Mouse (Mus musculus) urinary bladder, postnatal 10 days (tissue): ENCODE data around the gene Arfrp1.

Experiments used
- DNase-seq: peaks from one replicate; pipeline ENCODE4 v3.0.0; 2022; ENCODE audit warnings: low spot score

Gene Arfrp1

DNA sequence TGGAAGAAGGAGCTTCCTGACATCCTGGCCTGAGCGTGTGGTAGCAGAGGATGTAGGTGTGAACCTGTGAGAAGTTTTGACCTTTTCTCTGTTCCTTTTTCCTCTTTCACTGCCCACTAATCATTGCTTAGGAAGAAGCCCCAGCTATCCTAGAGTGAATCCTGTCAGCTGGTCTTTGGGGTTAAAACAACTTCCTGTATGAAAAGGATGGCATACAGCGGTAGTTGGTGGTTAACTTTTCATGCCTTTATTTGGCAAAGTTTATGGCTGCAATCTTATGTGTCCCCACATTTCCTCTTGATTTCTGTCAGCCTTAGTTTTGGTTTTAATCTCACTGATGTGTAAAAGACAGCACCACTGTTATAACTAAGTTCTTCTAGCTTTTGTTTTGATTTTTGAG, 12.0 kb upstream of the Arfrp1 start:
- DNase-seq = no peak

DNA sequence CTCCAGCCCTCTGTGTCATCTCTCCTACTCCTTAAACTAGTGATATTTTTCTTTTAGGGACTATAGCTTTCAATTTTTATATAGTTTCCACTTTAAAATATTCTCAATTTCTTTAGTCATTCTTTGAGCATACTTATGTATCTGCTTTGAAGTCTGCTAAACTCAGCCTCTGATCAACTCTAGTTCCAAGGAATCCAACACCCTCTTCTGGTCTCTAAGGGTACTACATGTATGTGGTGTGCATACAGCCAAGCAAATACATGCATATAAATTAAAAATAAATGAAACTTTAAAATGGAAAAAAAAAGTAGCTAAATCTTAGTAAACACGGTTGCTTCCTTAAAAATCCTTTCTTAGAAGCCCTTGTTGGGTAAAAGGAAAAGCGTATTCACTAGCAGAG, 10.6 kb upstream of the Arfrp1 start:
- DNase-seq = no peak

DNA sequence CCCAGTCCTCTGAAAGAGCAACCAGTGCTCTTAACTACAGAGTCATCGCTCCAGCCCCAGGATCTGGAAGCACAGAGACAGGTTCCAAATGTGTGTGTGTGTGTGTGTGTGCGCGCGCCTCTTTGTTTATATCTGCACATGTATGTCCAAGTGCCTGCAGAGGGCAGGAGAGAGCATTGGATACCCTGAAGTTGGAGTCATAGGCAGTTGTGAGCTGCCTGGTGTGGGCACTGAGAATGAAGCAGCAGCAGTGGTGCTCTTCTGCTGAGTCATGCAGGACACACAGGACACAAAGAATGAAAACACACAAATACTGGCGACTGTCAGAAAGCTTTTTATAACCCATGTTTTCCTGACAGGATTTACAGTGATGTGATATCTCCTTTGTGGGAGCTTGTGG, 4.8 kb upstream of the Arfrp1 start:
- no peak for DNase-seq

DNA sequence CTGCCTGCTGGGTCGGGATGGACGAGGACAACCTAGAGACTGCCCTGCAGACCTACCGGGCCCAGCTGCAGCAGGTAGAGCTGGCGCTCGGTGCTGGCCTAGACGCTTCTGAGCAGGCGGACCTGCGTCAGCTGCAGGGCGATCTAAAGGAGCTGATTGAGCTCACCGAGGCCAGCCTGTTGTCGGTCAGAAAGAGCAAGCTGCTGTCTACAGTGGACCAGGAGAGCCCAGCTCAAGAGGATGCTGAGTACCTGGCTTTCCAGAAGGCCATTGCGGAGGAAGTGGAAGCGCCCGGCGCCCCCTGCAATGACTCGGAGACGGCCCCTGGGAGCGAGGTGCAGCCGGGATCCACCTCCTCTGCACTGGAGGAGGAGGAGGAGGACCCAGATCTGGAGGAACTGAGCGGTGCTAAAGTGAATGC, 461 bp upstream of the Arfrp1 start:
- DNase-seq = no peak

DNA sequence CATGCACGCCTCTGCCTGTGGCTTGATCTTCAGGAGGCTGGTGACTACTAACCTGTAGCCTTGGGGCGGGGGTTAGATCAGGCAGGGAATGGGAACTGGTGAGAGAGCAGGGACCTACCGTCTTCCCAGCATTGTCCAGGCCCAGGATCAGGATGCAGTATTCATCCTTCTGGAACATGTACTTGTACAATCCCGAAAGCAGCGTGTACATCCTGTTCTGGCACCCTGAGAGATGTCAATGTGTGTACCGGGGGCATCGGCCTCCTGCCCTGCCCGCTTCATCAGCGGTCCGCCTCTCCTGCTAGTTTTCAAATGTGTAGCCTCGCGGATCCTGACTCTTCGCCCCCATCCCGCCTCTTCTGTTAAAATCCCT, 731 bp downstream of the Arfrp1 start:
- DNase-seq = no peak

DNA sequence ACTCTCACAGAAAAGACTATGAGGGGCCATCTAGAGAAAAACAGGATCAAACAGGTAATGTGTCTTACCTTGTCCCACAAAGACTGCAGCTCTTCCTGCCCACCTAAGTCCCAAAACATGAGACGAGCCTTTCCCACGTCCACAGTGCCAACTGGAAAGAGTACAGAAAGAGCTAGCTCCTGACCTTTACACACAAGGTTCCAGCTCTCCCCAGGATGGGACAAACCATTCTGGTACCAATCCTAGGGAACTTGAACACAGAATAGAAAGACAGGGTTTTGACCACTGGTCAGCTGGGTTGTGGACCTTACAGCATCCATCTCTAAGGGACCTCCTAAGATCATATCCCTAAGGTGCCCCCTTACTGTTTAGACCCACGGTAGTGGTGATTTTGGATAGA, 1.3 kb downstream of the Arfrp1 start:
- DNase-seq = no peak

DNA sequence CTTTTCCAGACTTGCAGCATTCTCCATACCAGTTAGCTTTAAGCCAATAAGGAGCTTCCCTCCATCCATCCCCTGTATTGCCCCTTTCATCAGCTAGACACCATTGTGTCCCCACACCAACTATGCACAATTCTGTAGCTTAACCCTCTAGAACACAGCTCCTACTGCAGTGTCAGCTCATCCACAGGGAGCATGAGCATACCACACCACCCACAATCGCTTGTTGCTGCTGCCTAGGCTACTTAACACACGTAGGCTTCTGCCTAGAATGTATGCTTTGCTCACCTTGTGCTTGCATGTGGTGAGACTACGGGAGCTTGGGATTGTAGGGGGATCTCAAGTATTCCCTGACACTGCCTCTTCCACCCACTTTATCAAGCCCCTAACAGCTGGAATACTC, 8.4 kb downstream of the Arfrp1 start:
- DNase-seq = no peak

GRCm38 (mm10) chr2:181342766-181343165, 22.4 kb downstream of the Arfrp1 start:
- DNase-seq = no peak

GRCm38 (mm10) chr2:181340426-181340825, 24.8 kb downstream of the Arfrp1 start:
- no peak for DNase-seq

DNA sequence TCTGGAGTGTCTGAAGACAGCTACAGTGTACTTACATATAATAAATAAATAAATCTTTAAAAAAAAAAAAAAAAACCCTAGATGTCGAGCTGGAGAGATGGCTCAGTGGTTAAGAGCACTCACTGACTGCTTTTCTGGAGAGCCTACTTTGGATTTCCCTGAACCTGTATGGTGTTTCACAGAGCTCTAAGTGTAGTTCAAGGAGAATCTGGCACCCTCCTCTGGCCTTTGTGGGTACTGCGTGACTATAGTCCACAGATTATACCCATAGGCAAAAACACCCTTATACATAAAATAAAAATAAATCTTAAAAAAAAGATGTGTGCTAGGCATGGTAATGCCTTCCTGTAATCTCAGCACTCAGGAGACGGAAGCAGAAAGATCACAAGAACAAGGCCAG, 31.2 kb downstream of the Arfrp1 start:
- no peak for DNase-seq

DNA sequence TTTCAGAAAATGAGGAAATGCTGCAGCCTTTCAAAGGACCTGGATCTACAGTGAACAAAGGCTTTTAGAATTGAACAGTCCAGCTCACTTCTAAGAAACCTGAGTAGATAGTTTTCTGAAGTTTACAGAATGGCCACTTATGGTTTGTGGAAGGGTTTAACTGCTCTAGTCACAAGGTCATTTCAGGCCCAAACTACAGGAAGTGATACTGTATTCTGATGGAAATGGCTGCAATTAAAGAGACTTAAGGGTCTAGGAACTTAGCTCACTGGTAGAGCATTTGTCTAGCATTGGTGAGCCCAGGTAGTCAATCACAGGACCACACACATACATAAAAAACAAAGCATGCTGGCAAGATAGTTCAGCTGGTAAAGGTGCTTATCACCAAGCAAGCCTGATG, 32.7 kb downstream of the Arfrp1 start:
- DNase-seq = no peak

- DNase-seq = no peak
Observed at GRCm38 (mm10) chr2:181326098-181326497, 39.1 kb downstream of the Arfrp1 start.

DNA sequence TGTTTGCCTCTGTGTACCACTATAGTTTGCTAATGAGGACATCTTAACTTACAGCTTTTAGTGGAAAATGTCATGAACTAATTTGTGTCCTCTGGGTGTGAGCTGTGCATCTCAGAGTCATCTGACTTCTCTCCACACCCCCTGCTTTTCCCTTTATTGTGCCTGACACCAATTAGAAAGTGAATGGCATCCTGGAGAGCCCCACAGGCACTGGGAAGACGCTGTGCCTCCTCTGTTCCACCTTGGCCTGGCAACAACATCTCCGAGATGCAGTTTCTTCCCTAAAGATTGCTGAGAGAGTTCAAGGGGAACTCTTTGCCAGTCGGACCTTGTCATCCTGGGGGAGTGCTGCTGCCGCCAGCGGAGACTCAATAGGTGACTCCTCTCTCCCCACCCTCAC, 43.1 kb downstream of the Arfrp1 start:
- no peak for DNase-seq

- no peak for DNase-seq
Observed at GRCm38 (mm10) chr2:181320103-181320499, 45.1 kb downstream of the Arfrp1 start.

DNA sequence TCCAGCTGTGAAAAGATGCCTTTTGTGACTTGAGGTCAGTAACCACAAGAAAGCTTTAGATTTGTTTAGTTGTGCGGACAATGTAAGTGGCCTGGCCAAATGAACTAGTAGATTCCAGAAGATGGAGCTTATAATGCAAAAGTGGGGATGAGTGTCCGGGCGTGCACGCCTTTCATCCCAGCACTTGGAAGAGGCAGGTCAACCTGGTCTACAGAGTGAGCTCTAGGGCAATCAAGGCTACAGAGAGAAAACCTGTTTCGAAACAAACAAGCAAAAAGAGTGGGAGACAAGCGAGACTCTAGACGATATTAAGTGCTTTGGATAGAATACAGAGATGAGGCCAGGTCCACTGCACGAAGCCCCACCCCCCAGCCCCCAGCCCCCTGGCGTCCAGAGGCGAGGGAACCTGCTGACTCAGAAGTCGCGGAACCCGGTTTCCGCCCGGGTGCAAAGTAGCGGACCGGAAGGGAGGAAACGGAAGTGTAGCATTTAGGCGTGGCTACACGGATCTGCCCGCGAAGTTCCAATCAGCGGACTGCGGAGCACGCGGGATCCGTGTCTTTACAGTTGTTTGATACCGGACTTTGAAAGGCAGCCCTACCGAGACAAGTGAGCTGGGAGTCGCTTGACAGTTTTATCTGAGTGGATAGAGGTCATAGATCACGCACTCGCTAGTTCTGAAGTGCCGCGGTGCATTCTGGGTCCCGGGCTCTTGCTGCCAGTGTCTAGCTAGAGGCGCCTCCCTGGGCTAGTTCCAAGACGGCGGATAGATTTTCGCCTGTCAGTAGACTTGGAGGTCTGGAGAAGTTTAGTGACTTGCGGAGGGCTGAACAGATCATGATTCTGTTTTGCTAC, 45.7 kb downstream of the Arfrp1 start, which contains the start of gene Rtel1:
TSS of gene Rtel1 (plus strand) at position 492 of the 855 bp plus-strand sequence.
- DNase-seq = peak; percentile 35

DNA sequence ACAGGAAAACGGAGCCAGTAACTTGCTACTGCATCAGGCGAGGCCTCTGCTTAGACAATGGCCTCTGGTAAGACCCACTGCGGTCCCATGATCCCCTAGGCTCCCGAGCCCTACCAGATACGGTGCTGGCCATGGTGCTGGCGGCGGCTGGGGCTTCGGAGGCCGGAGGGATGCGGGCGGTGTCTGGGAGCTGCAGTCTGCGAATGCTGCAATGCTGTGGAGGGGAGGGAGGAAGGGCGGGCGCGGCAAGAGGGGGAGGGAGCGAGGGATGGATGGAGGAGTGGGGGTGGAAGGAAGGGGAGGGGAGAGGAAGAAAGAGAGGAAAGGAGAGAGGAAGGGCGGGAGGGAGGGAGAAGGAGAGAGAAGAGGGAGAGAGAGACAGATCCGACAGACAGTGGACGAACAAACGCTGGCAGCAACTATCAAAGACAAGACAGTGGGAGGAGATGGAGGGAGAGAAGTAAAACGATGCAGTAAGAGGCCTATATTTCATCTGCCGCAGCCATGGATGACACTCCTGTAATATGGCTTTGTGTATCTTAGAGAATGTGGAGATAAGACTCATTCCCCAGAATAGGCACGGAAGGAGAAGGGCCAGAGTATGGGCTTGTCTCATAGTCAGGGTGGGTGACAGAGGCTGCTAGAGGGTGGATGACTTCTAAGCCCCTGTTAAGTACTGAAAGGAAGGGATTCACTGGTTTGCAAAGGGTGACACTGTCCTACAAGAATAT, 51.0 kb downstream of the Arfrp1 start, which contains the start of gene Stmn3:
TSS of gene Stmn3 (minus strand) at position 421 of the 731 bp plus-strand sequence.
- DNase-seq = no peak

- DNase-seq = no peak
Observed at GRCm38 (mm10) chr2:181313344-181314079, 51.7 kb downstream of the Arfrp1 start.

- DNase-seq = no peak
Observed at GRCm38 (mm10) chr2:181313006-181313343, 52.2 kb downstream of the Arfrp1 start.

GRCm38 (mm10) chr2:181312435-181312834, 52.8 kb downstream of the Arfrp1 start:
- DNase-seq = no peak
